Mouse (Mus musculus) lung, postnatal 0 days (tissue): ENCODE results near the gene Zfp217.

ENCODE experiments used
- CTCF ChIP-seq: IDR thresholded peaks from 2 replicates; pipeline ENCODE4 v1.5.1; 2016; ENCODE audit warnings: antibody characterized with exemption, mild to moderate bottlenecking
- EP300 ChIP-seq: IDR thresholded peaks from 2 replicates; pipeline ENCODE4 v1.6.1; 2016; ENCODE audit warnings: antibody characterized with exemption, mild to moderate bottlenecking, control low read depth

DNA sequence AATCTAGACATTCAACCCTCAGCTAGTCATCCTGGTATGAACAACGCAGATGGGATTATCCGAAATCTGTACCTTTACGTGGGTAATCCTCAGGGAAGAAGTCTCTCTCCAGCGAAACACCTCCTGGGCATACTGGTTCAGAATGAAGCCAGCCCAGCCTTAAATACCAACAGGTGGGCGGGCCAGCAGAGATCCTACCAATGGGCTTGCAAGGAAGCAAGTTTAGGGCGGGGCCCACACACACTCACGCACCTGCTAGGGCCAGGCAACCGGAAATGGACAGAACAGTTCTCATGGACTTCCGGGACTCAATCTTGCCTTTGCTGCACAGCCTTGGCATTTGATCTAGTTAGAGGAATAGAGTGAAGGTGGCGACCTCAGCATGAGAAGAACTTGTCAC lies 5.4 kb downstream of the Zfp217 start:
- TF ChIP-seq CTCF (no peak), EP300 (no peak)
